Mouse (Mus musculus) erythroblast, embryonic 14.5 days (primary cell): ENCODE measurements around the gene Ripply3.

Experiments used
- GATA1 ChIP-seq: IDR thresholded peaks from 2 replicates; pipeline ENCODE4 v1.6.1; 2012; ENCODE audit warnings: low read length, inconsistent platforms, mixed read lengths
- TAL1 ChIP-seq: IDR thresholded peaks from 3 replicates; pipeline ENCODE4 v1.6.1; 2012; ENCODE audit warnings: low read length, inconsistent platforms, mixed read lengths

DNA sequence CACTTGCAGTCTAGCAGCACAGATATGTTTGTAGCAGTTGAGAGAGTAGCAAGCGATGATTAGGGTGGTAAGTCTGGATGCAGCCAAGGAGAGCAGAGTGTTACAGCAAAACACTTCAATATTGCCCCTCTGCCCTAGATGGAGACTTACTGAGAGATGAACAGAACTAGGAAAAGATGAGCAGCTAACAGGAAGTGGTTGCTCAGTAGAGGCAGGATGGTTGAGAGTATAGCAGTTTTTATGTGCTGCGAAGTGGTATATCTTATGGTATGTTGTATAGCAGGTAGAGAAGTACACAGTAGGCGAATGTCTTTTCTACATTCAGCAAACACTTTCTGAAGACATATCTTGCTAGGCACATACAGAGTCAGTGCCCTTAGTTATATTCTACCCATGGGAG lies 55.1 kb downstream of the Ripply3 start:
- TF ChIP-seq GATA1 (no peak), TAL1 (no peak)
